Mouse (Mus musculus): ENCODE measurements around the gene Grid1.

DNA sequence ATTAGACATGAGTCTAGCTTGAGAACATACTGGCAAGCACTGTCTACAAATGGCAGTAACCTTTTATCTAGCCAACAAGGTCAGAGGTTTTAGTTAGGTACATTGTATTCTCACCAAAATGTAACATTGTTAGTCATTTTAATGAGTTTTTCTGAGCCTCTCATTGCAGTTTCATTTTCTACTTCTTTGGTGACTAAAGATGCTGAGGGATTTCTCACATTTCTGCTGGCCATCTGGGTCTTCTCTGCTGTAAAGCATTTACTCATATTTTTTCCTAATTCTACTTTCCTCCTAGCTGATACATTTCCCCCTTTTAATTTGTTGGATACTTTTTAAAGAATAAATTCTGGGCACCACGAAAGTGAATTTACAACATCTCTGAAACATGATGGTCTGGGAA is 365.5 kb downstream of the Grid1 start:
- TF ChIP-seq CTCF (IDR thresholded peaks at IDR 0.05; ENCODE audit: low read depth, low read length) (no peak), GATA2 (IDR thresholded peaks at IDR 0.05; ENCODE audit: borderline replicate concordance, low read depth, low read length) (no peak), GATA1 (IDR thresholded peaks at IDR 0.05; ENCODE audit: borderline replicate concordance, low read length) (no peak), TAL1 (conservative IDR thresholded peaks at IDR 0.05; ENCODE audit: low read depth, low read length) (no peak)
